Mouse (Mus musculus): ENCODE results near the gene Yipf6. TPM values are rescaled to one million over a fixed set of nuclear protein-coding genes. Genes with fewer than 3 reads are reported as not detected.

Yipf6 gene
- polyA plus RNA-seq, 1 experiment from 2014 or later, result 16.7 TPM

Other genes starting within 250 kb of the Yipf6 start
- gene Ophn1, start 45.3 kb upstream of the Yipf6 start, polyA plus RNA-seq (2015; fragmentation: Nextera tagmentation; extraction: Ambion mirVana), result 39.9 and 42.1 TPM in 2 replicates
- 4.1 and 6.6 TPM in 2 replicates for gene Stard8, start 66.9 kb downstream of the Yipf6 start, polyA plus RNA-seq (2015; fragmentation: Nextera tagmentation; extraction: Ambion mirVana)
- gene Efnb1, start 199.8 kb downstream of the Yipf6 start, polyA plus RNA-seq (2015; fragmentation: Nextera tagmentation; extraction: Ambion mirVana), result 16.0 and 19.5 TPM in 2 replicates